Comparison of ENCODE assay signal across 8 mouse cellular contexts in genomic region chr12:87387171-87388121, GRCm38 (mm10). TPM values are rescaled to one million over a fixed set of nuclear protein-coding genes. Genes with fewer than 3 reads are reported as not detected.
DNase-seq lines count a peak whose midpoint lies in the region; ATAC-seq lines count a peak whose summit lies in the region.

No protein-coding gene starts in this region.

- H3K4me3 ChIP-seq in liver, embryonic 12.5 days: peak overlapping the region; percentile 93
- peak overlapping the region; percentile 91 for H3K4me3 ChIP-seq in neural tube, embryonic 13.5 days

- H3K36me3 ChIP-seq in liver, embryonic 12.5 days: no peaks in the 10 kb centered on the region
- no peaks in the 10 kb centered on the region for H3K36me3 ChIP-seq in neural tube, embryonic 13.5 days

- peak overlapping the region; percentile 98 for H3K4me2 ChIP-seq in liver, embryonic 12.5 days
- peak overlapping the region; percentile 99 for H3K4me2 ChIP-seq in neural tube, embryonic 13.5 days

- intact Hi-C loops in gastrocnemius, postnatal 14 days (cut with DNase I; ENCODE audit: low total_unique reads): no loop called here

- H3K9me3 ChIP-seq in liver, embryonic 12.5 days (replicated peaks): no peaks in the 10 kb centered on the region
- no peaks in the 10 kb centered on the region for H3K9me3 ChIP-seq in neural tube, embryonic 13.5 days

- H3K4me1 ChIP-seq in liver, embryonic 12.5 days: peaks cover 23% of the 10 kb centered on the region
- peaks cover 24% of the 10 kb centered on the region for H3K4me1 ChIP-seq in neural tube, embryonic 13.5 days (replicated peaks)

- H3K27me3 ChIP-seq in liver, embryonic 12.5 days (replicated peaks): no peaks in the 10 kb centered on the region; the same call in 1 of the 2 replicates
- no peaks in the 10 kb centered on the region for H3K27me3 ChIP-seq in neural tube, embryonic 13.5 days

- ATAC-seq in liver, embryonic 12.5 days: peak; percentile 31
- peak; percentile 69 for ATAC-seq in neural tube, embryonic 13.5 days (ENCODE audit: low read depth)
- ATAC-seq in inflammation-experienced regulatory T-cells, adult 6 months: no peak

- peak overlapping the region; percentile 96 for H3K9ac ChIP-seq in liver, embryonic 12.5 days
- H3K9ac ChIP-seq in neural tube, embryonic 13.5 days: peak overlapping the region; percentile 85

- WGBS in liver, embryonic 12.5 days (ENCODE audit: insufficient replicate concordance): under 1% methylated on average over 50 of the region's 65 CpGs
- 2% methylated on average over 65 of the region's 65 CpGs for WGBS in neural tube, embryonic 13.5 days

- peak; percentile 12 to 18 for DNase-seq in left cerebral cortex, adult 8-10 months (ENCODE audit: low spot score in 2 of 2)
- no peak for DNase-seq in left cerebral cortex, adult 11 months (ENCODE audit: low spot score)
- DNase-seq in cerebellum, postnatal 14 days: peak; percentile 63 to 65
- peak; percentile 9 for DNase-seq in gastrocnemius, postnatal 14 days
- peak; percentile 41 for DNase-seq in kidney, adult 11 months

- H3K27ac ChIP-seq in liver, embryonic 12.5 days: peak overlapping the region; percentile 81
- peak overlapping the region; percentile 86 for H3K27ac ChIP-seq in neural tube, embryonic 13.5 days (replicated peaks)

RNA-seq across cellular contexts. Expression of gene Sptlc2, which starts 0.7 kb away (rescaled TPM):
- 10 to 100 TPM; 27.6 to 37.0 (median 32.7) TPM for total RNA-seq in left cerebral cortex, adult 8-10 months (2022)
- 10 to 100 TPM; 16.8 to 20.2 TPM for total RNA-seq in gastrocnemius, postnatal 14 days (2021)
- 34.2 and 39.7 TPM in 2 replicates for polyA plus RNA-seq in liver, embryonic 12.5 days (2016; fragmentation: Nextera tagmentation; extraction: Ambion mirVana)
- polyA plus RNA-seq in neural tube, embryonic 13.5 days (2015; fragmentation: Nextera tagmentation; extraction: Ambion mirVana): 63.9 and 65.1 TPM in 2 replicates
- polyA plus RNA-seq in inflammation-experienced regulatory T-cells, adult 6 months (2017; shearing (Covaris generic)): 10 to 100 TPM; 69.9 to 85.2 (median 72.4) TPM

RNA-seq across cellular contexts. Expression of gene Slirp, which starts 56.2 kb away (rescaled TPM):
- total RNA-seq in left cerebral cortex, adult 8-10 months (2022): 100 to 1,000 TPM; 101 to 134 (median 108) TPM
- total RNA-seq in gastrocnemius, postnatal 14 days (2021): 100 to 1,000 TPM; 142 to 154 TPM
- 211 and 219 TPM in 2 replicates for polyA plus RNA-seq in liver, embryonic 12.5 days (2016; fragmentation: Nextera tagmentation; extraction: Ambion mirVana)
- polyA plus RNA-seq in neural tube, embryonic 13.5 days (2015; fragmentation: Nextera tagmentation; extraction: Ambion mirVana): 293 and 311 TPM in 2 replicates
- polyA plus RNA-seq in inflammation-experienced regulatory T-cells, adult 6 months (2017; shearing (Covaris generic)): 100 to 1,000 TPM in 2 of 3 experiments, 10 to 100 TPM in 1; 83.7 to 126 (median 118) TPM

RNA-seq across cellular contexts. Expression of gene Alkbh1, which starts 56.4 kb away (rescaled TPM):
- 10 to 100 TPM; 18.8 to 22.9 (median 19.0) TPM for total RNA-seq in left cerebral cortex, adult 8-10 months (2022)
- total RNA-seq in gastrocnemius, postnatal 14 days (2021): 1 to 10 TPM; 6.0 to 7.6 TPM
- polyA plus RNA-seq in liver, embryonic 12.5 days (2016; fragmentation: Nextera tagmentation; extraction: Ambion mirVana): 34.5 and 39.2 TPM in 2 replicates
- polyA plus RNA-seq in neural tube, embryonic 13.5 days (2015; fragmentation: Nextera tagmentation; extraction: Ambion mirVana): 41.7 and 43.9 TPM in 2 replicates
- polyA plus RNA-seq in inflammation-experienced regulatory T-cells, adult 6 months (2017; shearing (Covaris generic)): 10 to 100 TPM; 44.0 to 72.1 (median 63.5) TPM
